Mouse (Mus musculus) neural tube, embryonic 11.5 days (tissue): ENCODE measurements around the gene Camk2n1. TPM values are rescaled to one million over a fixed set of nuclear protein-coding genes. Genes with fewer than 3 reads are reported as not detected.

Source experiments
- ATAC-seq: fragments of 200-750 bp; cut with Nextera tagmentation; 2 replicates; pipeline ENCODE4 v1.8.0; 2017; ENCODE audit warnings: moderate number of reproducible peaks, mild to moderate bottlenecking, moderate TSS enrichment, moderate library complexity; ENCODE audit not compliant: insufficient read depth, low FRiP score, low TSS enrichment
- DNase-seq: peaks from one replicate; pipeline ENCODE4 v3.0.0-alpha.2; 2015; ENCODE audit warnings: low spot score
- H3K27ac ChIP-seq: fragments of 300-500 bp; sonication (generic); 2 replicates; pipeline ENCODE4 v1.5.1; 2014; ENCODE audit warnings: low read depth, mild to moderate bottlenecking, low read length
- H3K27me3 ChIP-seq: fragments of 300-500 bp; sonication (generic); 2 replicates; pipeline ENCODE4 v1.6.1; 2014; ENCODE audit warnings: mild to moderate bottlenecking, low read length, mixed read lengths; ENCODE audit not compliant: control insufficient read depth, insufficient read depth
- H3K36me3 ChIP-seq: fragments of 300-500 bp; sonication (generic); 2 replicates; pipeline ENCODE4 v1.6.1; 2014; ENCODE audit warnings: mild to moderate bottlenecking, low read length, moderate library complexity, mixed read lengths; ENCODE audit not compliant: control insufficient read depth, insufficient read depth
- H3K4me1 ChIP-seq: fragments of 300-500 bp; sonication (generic); 2 replicates; pipeline ENCODE4 v1.6.1; 2014; ENCODE audit warnings: low read length, mixed read lengths; ENCODE audit not compliant: control insufficient read depth, insufficient read depth
- H3K4me2 ChIP-seq: fragments of 300-500 bp; sonication (generic); 2 replicates; pipeline ENCODE4 v1.6.1; 2014; ENCODE audit warnings: low read depth, mild to moderate bottlenecking, moderate library complexity
- H3K4me3 ChIP-seq: fragments of 300-500 bp; sonication (generic); 2 replicates; pipeline ENCODE4 v1.5.1; 2014; ENCODE audit warnings: low read depth, low read length
- H3K9ac ChIP-seq: fragments of 300-500 bp; sonication (generic); 2 replicates; pipeline ENCODE4 v1.6.1; 2014; ENCODE audit warnings: mild to moderate bottlenecking, low read length
- H3K9me3 ChIP-seq: fragments of 300-500 bp; sonication (generic); 2 replicates; pipeline ENCODE4 v1.6.1; 2016; ENCODE audit warnings: low read length; ENCODE audit not compliant: control insufficient read depth
- WGBS: fragments of 180-500 bp; shearing (Covaris S2); extraction: QIAGEN DNeasy Blood & Tissue Kit; methylation state at CpG from one replicate; pipeline ENCODE4 v1.1.7; 2014; 5-methylcytosine and 5-hydroxymethylcytosine counted together
- polyA plus RNA-seq: library from polyadenylated mRNA; unstranded; fragments of >200 nt; fragmentation: Nextera tagmentation; extraction: Ambion mirVana; gene quantifications from 2 replicates; pipeline ENCODE4 v1.2.1, GENCODE M21; 2014

Camk2n1 gene
- polyA plus RNA-seq, 1 experiment from 2014 or later = 6.0 TPM

DNA sequence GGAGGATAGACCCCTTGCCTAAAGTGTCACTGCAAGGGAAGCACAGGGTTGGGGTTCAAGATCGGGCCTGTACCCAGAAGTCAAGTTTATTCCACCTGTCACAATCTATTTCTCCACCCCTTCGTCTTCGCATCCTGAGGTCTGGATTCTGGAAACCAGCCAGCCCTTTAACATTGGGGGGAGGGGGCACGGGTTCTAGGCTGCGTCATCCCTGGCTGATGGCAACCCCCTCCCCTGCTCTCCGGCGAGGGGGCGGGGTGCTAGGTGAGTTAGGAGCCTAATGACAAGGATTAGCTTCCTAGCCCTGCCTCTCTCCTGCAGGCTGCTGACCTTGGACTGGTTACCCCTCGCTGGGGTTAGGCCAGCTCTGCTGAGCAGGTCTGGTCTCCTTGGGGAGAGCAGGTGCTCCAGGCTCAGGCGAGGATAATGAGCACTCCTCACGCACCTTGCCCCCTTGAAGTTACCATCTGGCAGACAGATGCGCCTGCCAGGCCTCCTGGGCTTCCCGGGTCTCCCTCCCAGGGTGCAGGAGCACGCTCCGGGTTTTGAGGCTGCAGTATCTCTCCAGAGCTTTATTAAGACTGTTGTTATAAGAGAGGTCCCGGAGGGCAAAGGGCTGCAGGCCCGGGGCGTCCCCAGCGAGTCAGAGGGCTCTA, 889 bp upstream of the Camk2n1 start:
- H3K36me3 ChIP-seq = no peaks in the 10 kb centered on the region
- WGBS = 4% methylated on average over 19 of the region's 19 CpGs
- peak overlapping the region; percentile 93 for H3K9ac ChIP-seq
- H3K27ac ChIP-seq = peak overlapping the region; percentile 95
- H3K27me3 ChIP-seq = peaks cover 5% of the 10 kb centered on the region; the same call in 1 of the 2 replicates
- no peaks in the 10 kb centered on the region for H3K9me3 ChIP-seq
- peak overlapping the region; percentile 86 for H3K4me2 ChIP-seq
- peaks cover 25% of the 10 kb centered on the region for H3K4me1 ChIP-seq
- DNase-seq = peak; percentile 61
- peak; percentile 31 for ATAC-seq
- peak overlapping the region; percentile 92 for H3K4me3 ChIP-seq

DNA sequence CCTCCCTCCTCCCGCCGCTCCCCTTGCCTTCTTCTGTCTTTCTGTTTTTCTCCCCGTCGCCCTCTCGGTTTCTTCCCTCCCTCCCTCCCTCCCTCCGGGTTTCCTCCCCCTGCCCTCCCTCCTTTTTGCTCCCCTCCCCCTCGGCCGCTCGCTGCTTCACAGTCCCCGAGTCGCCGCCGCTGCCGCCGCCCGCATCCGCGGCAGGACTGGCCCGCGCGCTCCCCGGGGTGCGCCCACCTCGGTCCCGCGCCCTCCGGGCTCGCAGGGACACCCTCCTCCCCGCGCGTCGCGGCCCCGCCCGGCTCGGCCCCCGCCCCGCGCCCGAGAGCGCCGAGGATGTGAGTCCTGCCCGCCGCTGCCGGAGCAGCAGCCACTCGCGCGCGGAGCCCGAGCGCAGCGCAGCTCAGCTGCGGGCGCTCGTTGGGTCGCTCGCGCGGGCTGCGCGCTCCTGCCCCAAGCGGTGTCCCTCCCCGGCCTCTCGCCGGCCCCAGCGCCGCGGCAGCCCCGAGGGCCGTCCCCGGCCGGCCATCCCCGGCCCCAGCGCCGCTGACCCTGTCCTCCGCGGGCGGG, 542 bp downstream of the Camk2n1 start:
- Histone ChIP-seq H3K27me3 (peaks cover 5% of the 10 kb centered on the region; the same call in 1 of the 2 replicates), H3K4me2 (peak overlapping the region; percentile 86), H3K27ac (peak overlapping the region; percentile 95), H3K4me3 (peak overlapping the region; percentile 92), H3K9ac (peak overlapping the region; percentile 93), H3K9me3 (no peaks in the 10 kb centered on the region), H3K4me1 (peaks cover 15% of the 10 kb centered on the region), H3K36me3 (no peaks in the 10 kb centered on the region)
- DNase-seq = peak; percentile 77
- WGBS = under 1% methylated on average over 60 of the region's 78 CpGs
- ATAC-seq = peak; percentile 48; the same call in 1 of the 2 replicates

DNA sequence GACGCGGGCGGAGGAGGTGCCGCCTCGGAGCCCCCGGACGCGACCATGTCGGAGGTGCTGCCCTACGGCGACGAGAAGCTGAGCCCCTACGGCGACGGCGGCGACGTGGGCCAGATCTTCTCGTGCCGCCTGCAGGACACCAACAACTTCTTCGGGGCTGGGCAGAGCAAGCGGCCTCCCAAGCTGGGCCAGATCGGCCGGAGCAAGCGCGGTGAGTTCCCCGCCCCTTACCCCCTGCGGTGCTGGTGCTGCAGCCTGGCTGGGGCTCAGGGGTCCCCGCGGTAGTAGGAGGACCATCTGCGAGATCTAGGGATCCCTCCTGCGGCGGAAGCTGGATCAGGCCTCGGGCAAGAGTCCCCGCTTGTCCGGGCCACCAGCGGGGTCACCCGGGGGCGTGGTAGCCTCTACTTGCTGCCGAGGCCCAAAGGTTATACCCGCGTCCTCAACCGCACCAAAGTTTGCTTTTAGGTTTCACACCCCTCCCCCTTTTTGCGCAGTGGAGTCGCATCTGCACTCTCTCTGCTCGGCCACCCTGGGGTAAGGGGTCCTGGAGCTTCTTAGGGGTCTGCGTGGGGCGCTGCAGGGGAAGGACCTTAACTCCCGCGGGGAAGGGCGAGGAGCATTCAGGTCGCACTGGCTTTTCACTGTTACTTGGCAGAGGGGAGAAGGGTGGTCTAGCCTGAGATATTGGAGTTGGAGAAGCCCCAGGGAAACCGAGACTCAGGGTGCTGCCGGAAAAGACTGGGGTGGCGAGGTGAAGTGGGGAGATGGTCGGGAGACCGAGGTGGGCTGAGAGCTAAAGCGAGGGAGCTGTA, 1.2 kb downstream of the Camk2n1 start:
- WGBS = under 1% methylated on average over 57 of the region's 58 CpGs
- H3K4me3 ChIP-seq = peak overlapping the region; percentile 92
- H3K27ac ChIP-seq = peak overlapping the region; percentile 95
- no peaks in the 10 kb centered on the region for H3K9me3 ChIP-seq
- H3K9ac ChIP-seq = peak overlapping the region; percentile 93
- ATAC-seq (peak; percentile 30; the same call in 1 of the 2 replicates), DNase-seq (peak; percentile 66)
- peak overlapping the region; percentile 86 for H3K4me2 ChIP-seq
- no peaks in the 10 kb centered on the region for H3K36me3 ChIP-seq
- H3K4me1 ChIP-seq = peaks cover 15% of the 10 kb centered on the region
- peaks cover 5% of the 10 kb centered on the region; the same call in 1 of the 2 replicates for H3K27me3 ChIP-seq

DNA sequence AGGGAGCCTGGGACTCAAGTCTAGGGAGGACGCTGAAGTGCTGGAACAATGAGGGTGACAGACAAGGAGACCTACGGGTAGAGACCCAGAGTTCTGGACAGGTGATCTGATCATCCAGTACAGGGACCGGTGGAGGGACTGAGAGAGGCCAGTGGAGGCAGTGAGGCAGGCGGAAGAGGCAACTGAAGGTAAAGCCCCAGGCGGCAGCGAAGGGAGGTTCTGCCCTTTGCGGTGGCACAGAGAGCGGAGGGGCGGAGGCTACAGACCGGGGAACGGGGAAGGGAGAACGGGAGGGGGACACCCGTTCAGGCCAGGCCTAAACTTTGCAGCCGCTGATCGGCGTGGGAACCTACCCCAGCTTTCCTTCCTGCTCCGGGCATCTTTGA, 1.8 kb downstream of the Camk2n1 start:
- Histone ChIP-seq H3K9me3 (no peaks in the 10 kb centered on the region), H3K36me3 (no peaks in the 10 kb centered on the region), H3K27ac (peak overlapping the region; percentile 95), H3K27me3 (peaks cover 5% of the 10 kb centered on the region; the same call in 1 of the 2 replicates), H3K9ac (peak overlapping the region; percentile 93), H3K4me3 (peak overlapping the region; percentile 92), H3K4me2 (peak overlapping the region; percentile 86), H3K4me1 (peaks cover 15% of the 10 kb centered on the region)
- 0% methylated on average over 17 of the region's 17 CpGs for WGBS
- DNase-seq (peak; percentile 46), ATAC-seq (no peak)

DNA sequence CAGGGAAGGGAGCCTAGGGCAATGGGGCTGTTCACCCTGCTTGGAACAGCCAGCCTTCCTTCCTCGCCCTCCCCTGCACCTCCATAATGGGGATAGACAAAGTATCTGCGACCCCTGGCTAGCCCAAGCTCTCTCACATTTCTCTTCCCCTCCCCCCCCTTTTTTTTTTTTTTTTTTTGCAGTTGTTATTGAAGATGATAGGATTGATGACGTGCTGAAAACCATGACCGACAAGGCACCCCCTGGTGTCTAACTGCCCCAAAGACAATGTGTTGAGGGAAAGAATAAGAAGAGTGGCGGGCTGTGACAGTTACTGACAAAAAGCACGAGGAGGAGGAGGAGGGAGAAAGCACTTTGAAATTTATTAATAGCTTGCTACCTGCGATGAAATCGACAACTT, 2.4 kb downstream of the Camk2n1 start:
- Histone ChIP-seq H3K9me3 (no peaks in the 10 kb centered on the region), H3K4me3 (peak overlapping the region; percentile 92), H3K9ac (peak overlapping the region; percentile 93), H3K36me3 (no peaks in the 10 kb centered on the region), H3K4me2 (peak overlapping the region; percentile 86), H3K27ac (peak overlapping the region; percentile 95), H3K4me1 (peaks cover 15% of the 10 kb centered on the region), H3K27me3 (peaks cover 5% of the 10 kb centered on the region; the same call in 1 of the 2 replicates)
- no peak for ATAC-seq
- WGBS = 2% methylated on average over 8 of the region's 8 CpGs
- no peak for DNase-seq

GRCm38 (mm10) chr4:138457091-138457490, 3.0 kb downstream of the Camk2n1 start:
- no peaks in the 10 kb centered on the region for H3K9me3 ChIP-seq
- WGBS = 49% methylated on average over 4 of the region's 4 CpGs
- H3K4me1 ChIP-seq = peaks cover 15% of the 10 kb centered on the region
- ATAC-seq = no peak
- H3K36me3 ChIP-seq = no peaks in the 10 kb centered on the region
- no peak overlapping the region for H3K4me3 ChIP-seq
- no peak overlapping the region for H3K27ac ChIP-seq
- DNase-seq = no peak
- peaks cover 5% of the 10 kb centered on the region; the same call in 1 of the 2 replicates for H3K27me3 ChIP-seq
- no peak overlapping the region for H3K9ac ChIP-seq
- peak overlapping the region; percentile 86 for H3K4me2 ChIP-seq

- Histone ChIP-seq H3K4me1 (peaks cover 19% of the 10 kb centered on the region), H3K9me3 (no peaks in the 10 kb centered on the region), H3K36me3 (no peaks in the 10 kb centered on the region), H3K4me2 (no peak overlapping the region), H3K4me3 (no peak overlapping the region), H3K27ac (no peak overlapping the region), H3K27me3 (peaks cover 5% of the 10 kb centered on the region; the same call in 1 of the 2 replicates), H3K9ac (no peak overlapping the region)
- 80% methylated on average over 7 of the region's 7 CpGs for WGBS
- ATAC-seq (no peak), DNase-seq (no peak)
These were observed 4.1 kb downstream of the Camk2n1 start for GRCm38 (mm10) chr4:138458171-138458570.

GRCm38 (mm10) chr4:138458735-138459440, 4.8 kb downstream of the Camk2n1 start:
- H3K4me3 ChIP-seq = no peak overlapping the region
- peaks cover 19% of the 10 kb centered on the region for H3K4me1 ChIP-seq
- H3K36me3 ChIP-seq = no peaks in the 10 kb centered on the region
- H3K27ac ChIP-seq = no peak overlapping the region
- H3K9ac ChIP-seq = no peak overlapping the region
- H3K9me3 ChIP-seq = no peaks in the 10 kb centered on the region
- 52% methylated on average over 5 of the region's 5 CpGs for WGBS
- DNase-seq = no peak
- no peak for ATAC-seq
- H3K4me2 ChIP-seq = no peak overlapping the region
- H3K27me3 ChIP-seq = peaks cover 5% of the 10 kb centered on the region; the same call in 1 of the 2 replicates
